Mouse (Mus musculus) CH12.LX (cell line): ENCODE results near the gene Thbs1. TPM values are rescaled to one million over a fixed set of nuclear protein-coding genes. Genes with fewer than 3 reads are reported as not detected.

Source experiments
- DNase-seq: peaks from one replicate; pipeline ENCODE4 v3.0.0-alpha.2; 2013; ENCODE audit errors: extremely low read depth
- H3K27ac ChIP-seq: 2 replicates; pipeline ENCODE4 v1.5.1; 2012; ENCODE audit warnings: low read depth, mild to moderate bottlenecking, control low read depth, moderate library complexity; ENCODE audit not compliant: insufficient read depth
- H3K27me3 ChIP-seq: replicated peaks from 2 replicates; pipeline ENCODE3; 2012; ENCODE audit warnings: inconsistent platforms
- H3K36me3 ChIP-seq, 2 experiments: replicated peaks in 1 of 2; 2 replicates each; pipeline versions ENCODE3 to v1.6.1; 2012; ENCODE audit warnings: inconsistent platforms in 1 of 2, low read length in 1 of 2, mild to moderate bottlenecking in 1 of 2, mixed read lengths in 1 of 2, moderate library complexity in 1 of 2; ENCODE audit not compliant: control insufficient read depth in 1 of 2, insufficient read depth in 1 of 2
- H3K4me1 ChIP-seq, 2 experiments: 2 replicates each; pipeline ENCODE4 v1.6.1; 2012; ENCODE audit warnings: inconsistent platforms in 1 of 2, moderate library complexity in 1 of 2; ENCODE audit not compliant: insufficient read depth in 2 of 2, control insufficient read depth in 1 of 2
- H3K4me2 ChIP-seq: 2 replicates; pipeline ENCODE4 v1.6.1; 2012; ENCODE audit warnings: low read depth, mild to moderate bottlenecking, control low read depth; ENCODE audit not compliant: poor library complexity, insufficient read depth, severe bottlenecking
- H3K4me3 ChIP-seq, 3 experiments: fragments of 150-350 bp in 1 of 3; sonication (generic) in 1 of 3; replicated peaks in 1 of 3; 2 replicates each; pipeline versions ENCODE3 to v1.5.1; 2011 to 2012; ENCODE audit warnings: low read depth in 2 of 3, low read length in 2 of 3, mild to moderate bottlenecking in 2 of 3, moderate library complexity in 2 of 3, control low read depth in 1 of 3, improper control_type of control experiment in 1 of 3, inconsistent platforms in 1 of 3, mixed read lengths in 1 of 3; ENCODE audit not compliant: poor library complexity in 1 of 3
- H3K79me2 ChIP-seq: replicated peaks from 2 replicates; pipeline ENCODE4 v1.6.1; 2012; ENCODE audit warnings: mild to moderate bottlenecking, moderate library complexity; ENCODE audit not compliant: control insufficient read depth, poor library complexity, insufficient read depth, severe bottlenecking; ENCODE audit errors: extremely low read depth
- H3K9ac ChIP-seq: 2 replicates; pipeline ENCODE4 v1.6.1; 2012; ENCODE audit warnings: low read depth, mild to moderate bottlenecking, control low read depth, moderate library complexity; ENCODE audit not compliant: insufficient read depth
- H3K9me3 ChIP-seq: replicated peaks from 2 replicates; pipeline ENCODE3; 2012; ENCODE audit warnings: low read length, inconsistent platforms, mixed read lengths
- BHLHE40 ChIP-seq: IDR thresholded peaks from 2 replicates; pipeline ENCODE4 v1.6.1; 2011; ENCODE audit warnings: mild to moderate bottlenecking, low read depth, low read length, improper control_type of control experiment
- CHD1 ChIP-seq: IDR thresholded peaks from 2 replicates; pipeline ENCODE4 v1.6.1; 2012; ENCODE audit warnings: low read depth, low read length, improper control_type of control experiment, inconsistent platforms
- CHD2 ChIP-seq: IDR thresholded peaks from 2 replicates; pipeline ENCODE4 v1.6.1; 2011; ENCODE audit warnings: low read length, improper control_type of control experiment
- CTCF ChIP-seq, 2 experiments: IDR thresholded peaks in 1 of 2; conservative IDR thresholded peaks in 1 of 2; 2 replicates each; pipeline ENCODE4 v1.5.1; 2011 to 2012; ENCODE audit warnings: low read depth in 2 of 2, low read length in 2 of 2, improper control_type of control experiment in 1 of 2, inconsistent platforms in 1 of 2, mild to moderate bottlenecking in 1 of 2, moderate library complexity in 1 of 2
- ELF1 ChIP-seq: IDR thresholded peaks from 2 replicates; pipeline ENCODE4 v1.6.1; 2014; ENCODE audit warnings: low read depth, mild to moderate bottlenecking, inconsistent platforms, low read length, improper control_type of control experiment
- EP300 ChIP-seq: IDR thresholded peaks from 2 replicates; pipeline ENCODE4 v1.6.1; 2011; ENCODE audit warnings: low read length, improper control_type of control experiment
- ETS1 ChIP-seq: conservative IDR thresholded peaks from 2 replicates; pipeline ENCODE4 v1.6.1; 2012; ENCODE audit warnings: low read depth, mild to moderate bottlenecking, inconsistent platforms, low read length, improper control_type of control experiment, moderate library complexity
- GABPA ChIP-seq: IDR thresholded peaks from 2 replicates; pipeline ENCODE4 v1.6.1; 2012; ENCODE audit warnings: low read depth, low read length, improper control_type of control experiment, inconsistent platforms; ENCODE audit not compliant: insufficient replicate concordance
- HCFC1 ChIP-seq: IDR thresholded peaks from 2 replicates; pipeline ENCODE4 v1.6.1; 2012; ENCODE audit warnings: low read depth, mild to moderate bottlenecking, inconsistent platforms, low read length, improper control_type of control experiment
- IRF4 ChIP-seq: IDR thresholded peaks from 2 replicates; pipeline ENCODE4 v1.6.1; 2014; ENCODE audit warnings: low read depth, mild to moderate bottlenecking, inconsistent platforms, low read length, improper control_type of control experiment
- JUN ChIP-seq: IDR thresholded peaks from 2 replicates; pipeline ENCODE4 v1.6.1; 2011; ENCODE audit warnings: low read depth, mild to moderate bottlenecking, low read length, improper control_type of control experiment, moderate library complexity; ENCODE audit not compliant: insufficient read depth
- JUND ChIP-seq: conservative IDR thresholded peaks from 2 replicates; pipeline ENCODE4 v1.6.1; 2011; ENCODE audit warnings: low read depth, low read length, improper control_type of control experiment
- KAT2A ChIP-seq: IDR thresholded peaks from 2 replicates; pipeline ENCODE4 v1.6.1; 2012; ENCODE audit warnings: low read length, improper control_type of control experiment, inconsistent platforms; ENCODE audit not compliant: insufficient replicate concordance
- MEF2A ChIP-seq: IDR thresholded peaks from 2 replicates; pipeline ENCODE4 v1.6.1; 2014; ENCODE audit warnings: low read depth, mild to moderate bottlenecking, inconsistent platforms, low read length, improper control_type of control experiment, borderline replicate concordance
- MXI1 ChIP-seq: IDR thresholded peaks from 2 replicates; pipeline ENCODE4 v1.6.1; 2011; ENCODE audit warnings: mild to moderate bottlenecking, low read depth, low read length, improper control_type of control experiment
- MYC ChIP-seq: IDR thresholded peaks from 2 replicates; pipeline ENCODE4 v1.6.1; 2011; ENCODE audit warnings: low read depth, mild to moderate bottlenecking, improper control_type of control experiment, low read length
- NELFE ChIP-seq: IDR thresholded peaks from 2 replicates; pipeline ENCODE4 v1.6.1; 2011; ENCODE audit warnings: low read depth, low read length, improper control_type of control experiment
- PAX5 ChIP-seq: IDR thresholded peaks from 2 replicates; pipeline ENCODE4 v1.6.1; 2012; ENCODE audit warnings: low read length, inconsistent platforms, mixed read lengths
- POLR2A ChIP-seq: IDR thresholded peaks from 2 replicates; pipeline ENCODE4 v1.6.1; 2011; ENCODE audit warnings: low read depth, mild to moderate bottlenecking, improper control_type of control experiment, low read length
- POLR2AphosphoS2 ChIP-seq: IDR thresholded peaks from 2 replicates; pipeline ENCODE4 v1.6.1; 2011; ENCODE audit warnings: low read depth, low read length, improper control_type of control experiment
- RCOR1 ChIP-seq: conservative IDR thresholded peaks from 2 replicates; pipeline ENCODE4 v1.6.1; 2012; ENCODE audit warnings: low read depth, mild to moderate bottlenecking, inconsistent platforms, low read length, improper control_type of control experiment
- SIN3A ChIP-seq: IDR thresholded peaks from 2 replicates; pipeline ENCODE4 v1.6.1; 2012; ENCODE audit warnings: low read length, improper control_type of control experiment, inconsistent platforms
- SMC3 ChIP-seq: IDR thresholded peaks from 2 replicates; pipeline ENCODE4 v1.6.1; 2011; ENCODE audit warnings: low read depth, low read length, improper control_type of control experiment
- TBP ChIP-seq: conservative IDR thresholded peaks from 2 replicates; pipeline ENCODE4 v1.6.1; 2011; ENCODE audit warnings: low read depth, low read length, improper control_type of control experiment
- TCF12 ChIP-seq: IDR thresholded peaks from 2 replicates; pipeline ENCODE4 v1.6.1; 2014; ENCODE audit warnings: low read depth, mild to moderate bottlenecking, inconsistent platforms, low read length, improper control_type of control experiment
- USF1 ChIP-seq: IDR thresholded peaks from 2 replicates; pipeline ENCODE4 v1.6.1; 2014; ENCODE audit warnings: low read depth, mild to moderate bottlenecking, inconsistent platforms, low read length, improper control_type of control experiment
- USF2 ChIP-seq: conservative IDR thresholded peaks from 2 replicates; pipeline ENCODE4 v1.6.1; 2011; ENCODE audit warnings: low read depth, low read length, improper control_type of control experiment
- ZC3H11A ChIP-seq: IDR thresholded peaks from 2 replicates; pipeline ENCODE4 v1.6.1; 2012; ENCODE audit warnings: low read depth, mild to moderate bottlenecking, inconsistent platforms, low read length, improper control_type of control experiment
- ZKSCAN1 ChIP-seq: IDR thresholded peaks from 2 replicates; pipeline ENCODE4 v1.6.1; 2012; ENCODE audit warnings: low read depth, inconsistent platforms, low read length, improper control_type of control experiment, borderline replicate concordance
- ZMIZ1 ChIP-seq: IDR thresholded peaks from 2 replicates; pipeline ENCODE4 v1.6.1; 2012; ENCODE audit warnings: low read depth, mild to moderate bottlenecking, inconsistent platforms, low read length, improper control_type of control experiment
- ZNF384 ChIP-seq: IDR thresholded peaks from 2 replicates; pipeline ENCODE4 v1.6.1; 2012; ENCODE audit warnings: low read depth, low read length, improper control_type of control experiment, inconsistent platforms
- dilution Hi-C: fragments of 300-500 bp; cut with MboI; formaldehyde crosslinking; loops from 2 replicates; pipeline ENCODE4 v1.14.3; 2020; ENCODE audit warnings: low sequenced_read_pairs; ENCODE audit not compliant: extremely low pct_unique_long_range_greater_than_20kb, extremely low pct_ligation_motif_present
- in situ Hi-C: fragments of 300-500 bp; cut with MboI; formaldehyde crosslinking; loops from 3 replicates; pipeline ENCODE4 v1.14.3; 2019; ENCODE audit warnings: low sequenced_read_pairs, low pct_ligation_motif_present, low pct_unique_long_range_greater_than_20kb, mixed read lengths
- polyA plus RNA-seq: library from polyadenylated mRNA; unstranded; fragments of >175 nt; gene quantifications from 2 replicates; pipeline ENCODE4 v1.2.1, GENCODE M21; 2012; ENCODE audit warnings: low read depth; ENCODE audit not compliant: insufficient read length
- total RNA-seq, 2 experiments: library from RNA; depleted of rRNA; stranded (reverse); fragments of 300-350 nt in 1 of 2; fragments of >200 nt in 1 of 2; gene quantifications; 2 replicates each; pipeline ENCODE4 v1.2.3; 2012 to 2014

The Thbs1 gene
- total and polyA plus RNA-seq, 3 experiments, result 0.03 TPM; not detected in 2

DNA sequence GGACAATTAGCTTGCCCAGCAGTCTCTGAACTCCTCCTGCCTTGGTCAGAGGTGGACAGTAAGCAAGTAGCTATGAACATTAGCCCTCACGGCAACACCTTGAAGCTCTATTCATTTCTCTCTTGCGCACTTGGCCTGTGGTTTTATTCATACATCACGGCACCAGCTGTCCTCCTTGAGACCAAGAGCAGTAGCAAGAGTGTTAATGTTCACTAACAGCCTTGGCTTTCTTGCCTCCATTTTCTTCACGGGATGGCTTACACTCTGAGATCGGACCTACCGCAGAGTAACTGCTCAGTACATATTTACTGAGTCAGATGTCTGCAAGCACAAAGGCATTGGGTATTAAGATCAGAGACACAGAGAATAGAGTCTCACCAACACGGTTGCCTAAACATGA is 12.8 kb downstream of the Thbs1 start:
- H3K4me2 ChIP-seq, result no peak overlapping the region
- H3K27ac ChIP-seq, result no peak overlapping the region
- H3K79me2 ChIP-seq, result no peaks in the 10 kb centered on the region
- H3K27me3 ChIP-seq, result peaks cover 5% of the 10 kb centered on the region
- H3K9me3 ChIP-seq, result peaks cover 5% of the 10 kb centered on the region
- no peak overlapping the region for H3K9ac ChIP-seq
- no peak overlapping the region for H3K4me3 ChIP-seq
- DNase-seq, result no peak
- TF ChIP-seq ZKSCAN1 (no peak), POLR2A (no peak), ZNF384 (no peak), KAT2A (no peak), POLR2AphosphoS2 (no peak), IRF4 (no peak), JUN (no peak), USF2 (no peak)
- no peaks in the 10 kb centered on the region for H3K36me3 ChIP-seq
- dilution Hi-C loops (no loop called here), in situ Hi-C loops (loop anchor here (25.0 kb wide), 1 partner anchor 587 kb away; no protein-coding TSS in a partner anchor)
- peaks cover 3 to 21% of the 10 kb centered on the region in 2 experiments; a peak in 2 of 4 replicates for H3K4me1 ChIP-seq

DNA sequence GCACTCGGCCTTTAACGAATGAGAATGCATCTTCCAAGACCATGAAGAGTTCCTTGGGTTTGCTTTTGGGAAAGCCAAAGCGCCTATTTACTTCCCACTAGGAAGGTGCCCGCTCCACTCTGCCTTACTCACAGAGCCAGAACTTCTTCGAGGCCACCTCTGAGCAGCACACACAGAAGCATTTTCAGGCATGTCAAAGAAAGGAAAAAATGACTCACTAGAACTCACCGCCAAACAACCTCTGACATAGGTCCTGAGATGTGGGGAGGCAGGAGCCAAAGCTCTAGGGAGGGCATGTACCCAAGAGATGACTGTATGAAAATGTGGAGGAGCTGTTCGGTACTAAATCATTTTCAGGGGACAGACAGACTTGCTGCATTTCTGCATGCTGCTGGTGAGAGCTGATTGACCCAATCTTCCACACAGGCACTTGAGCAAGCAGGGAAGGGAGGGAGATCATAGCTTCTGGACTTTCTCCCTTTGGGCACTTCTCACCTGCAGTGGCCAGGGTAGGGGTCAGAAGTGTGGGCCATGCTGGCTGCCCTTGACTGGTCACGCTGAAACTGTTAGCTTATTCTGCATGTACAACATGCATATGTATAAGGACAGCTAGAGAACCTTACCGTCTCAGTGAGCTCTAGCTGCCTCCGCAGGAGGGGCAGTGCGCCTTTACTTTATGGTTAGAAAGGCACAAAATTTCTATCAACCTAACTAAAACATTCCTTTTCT is 13.7 kb downstream of the Thbs1 start:
- dilution Hi-C loops (no loop called here), in situ Hi-C loops (no loop called here)
- Histone ChIP-seq H3K4me2 (peak overlapping the region; percentile 52), H3K36me3 (no peaks in the 10 kb centered on the region), H3K79me2 (no peaks in the 10 kb centered on the region), H3K27me3 (peaks cover 5% of the 10 kb centered on the region), H3K9me3 (no peaks in the 10 kb centered on the region), H3K4me3 (peak overlapping the region in 1 of 3 experiments; percentile 24), H3K9ac (no peak overlapping the region), H3K4me1 (peaks cover 3 to 21% of the 10 kb centered on the region in 2 experiments; a peak in 2 of 4 replicates), H3K27ac (peak overlapping the region; percentile 68)
- peak; percentile 92 for DNase-seq
- TF ChIP-seq MXI1 (no peak), SIN3A (no peak), ZC3H11A (no peak), SMC3 (no peak), ETS1 (peak; percentile 77), ZMIZ1 (0 out of 2 replicates have a peak, but pooled peaks have one; percentile 52), JUND (peak; percentile 98), USF1 (no peak), ELF1 (no peak), EP300 (peak; percentile 90), TBP (peak; percentile 57; the same call in 1 of the 2 replicates), MYC (0 out of 2 replicates have a peak, but pooled peaks have one; percentile 44), CHD2 (no peak), RCOR1 (no peak), JUN (peak; percentile 97), GABPA (no peak), IRF4 (peak; percentile 80), POLR2A (peak; percentile 35), ZKSCAN1 (no peak), CTCF (conservative IDR thresholded peaks at IDR 0.05 in 1 of 2, IDR thresholded peaks at IDR 0.05 in 1 of 2; ENCODE audit: low read depth in 2 of 2, low read length in 2 of 2) (no peak), BHLHE40 (peak; percentile 54), PAX5 (no peak), HCFC1 (no peak), CHD1 (no peak), MEF2A (no peak), NELFE (no peak), TCF12 (no peak), USF2 (no peak; the same call in 1 of the 2 replicates)
